Mouse (Mus musculus) embryo, embryonic 11 days (tissue): Measurements from ENCODE around the gene Mpv17l2.
A peak's percentile ranks its signal among the peaks of the same experiment; 100 is the strongest.

Source experiments
- DNase-seq: peaks from one replicate; pipeline ENCODE4 v3.0.0-alpha.2; 2015

Mpv17l2 gene

DNA sequence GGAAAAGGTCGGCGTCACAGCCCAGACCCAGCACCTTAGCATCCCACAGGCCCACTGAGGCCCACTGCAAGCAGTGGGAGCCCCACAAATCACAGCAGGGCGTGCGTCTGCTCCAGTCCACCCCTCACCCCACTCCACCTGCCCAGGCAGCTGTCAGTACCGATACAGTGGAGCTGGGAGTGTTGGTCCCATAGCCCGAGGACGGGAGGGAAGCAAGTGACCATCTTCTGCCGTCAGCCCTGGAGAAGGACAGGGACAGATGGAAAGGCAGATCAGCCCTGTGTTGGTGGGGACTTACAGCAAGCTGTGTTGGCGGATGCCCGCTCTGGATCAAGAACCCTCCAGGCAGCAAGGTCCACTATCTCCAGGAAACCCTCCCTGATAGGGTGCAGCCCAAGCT is 28.3 kb upstream of the Mpv17l2 start:
- DNase-seq = no peak

DNA sequence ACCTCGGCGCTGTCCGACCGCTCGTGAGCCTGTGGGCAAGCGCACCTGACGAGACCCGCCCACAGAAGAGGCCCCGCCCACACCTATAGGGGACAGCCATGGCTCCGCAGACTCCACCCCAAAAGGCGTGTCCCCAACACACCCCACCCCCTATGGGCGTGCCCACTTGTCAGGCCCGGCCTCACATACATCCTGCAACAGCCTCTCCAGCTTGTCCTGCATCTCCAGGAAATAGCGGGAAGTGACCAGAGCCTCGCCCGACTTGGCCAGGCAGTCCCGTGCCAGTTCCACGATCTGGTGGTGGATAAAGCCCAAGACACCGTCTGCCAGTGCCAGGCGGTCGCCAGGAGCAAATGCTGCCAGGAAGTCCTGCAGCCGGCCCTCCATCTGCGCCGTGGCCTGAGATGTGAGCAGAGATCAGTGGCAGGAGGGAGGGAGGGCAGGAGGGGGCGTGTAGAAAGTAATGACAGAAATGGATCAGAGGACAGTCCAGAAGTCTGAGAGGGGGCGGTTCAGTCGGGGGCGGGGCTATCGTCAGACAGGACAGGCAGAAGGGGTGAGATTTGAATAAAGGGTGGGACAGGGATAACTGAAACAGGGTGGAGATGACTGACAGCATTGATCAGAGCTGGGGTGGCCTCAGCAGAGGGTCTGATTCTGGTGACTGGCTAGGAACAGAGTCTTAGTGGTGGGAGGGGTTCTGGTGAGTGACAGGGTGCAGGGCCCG is 27.4 kb upstream of the Mpv17l2 start:
- peak; percentile 79 for DNase-seq

DNA sequence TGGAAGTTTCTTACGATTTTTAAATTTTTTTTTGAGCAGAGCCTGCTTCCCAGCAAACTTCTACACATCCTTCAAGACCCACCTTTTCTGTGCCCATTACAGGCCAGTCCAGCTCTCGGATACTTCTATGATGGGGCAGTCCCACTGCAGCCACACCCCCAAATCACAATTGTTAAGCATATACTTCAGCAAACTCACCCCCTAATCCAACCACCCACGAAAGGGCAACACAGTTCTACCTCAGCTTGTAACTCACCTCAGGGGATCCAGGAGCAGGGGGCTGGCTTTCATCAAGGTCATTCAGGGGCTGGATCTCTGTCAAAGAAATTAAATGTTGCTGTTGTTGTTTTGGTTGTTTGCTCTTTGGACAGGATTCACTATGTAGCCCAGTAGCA is 26.3 kb upstream of the Mpv17l2 start:
- DNase-seq = no peak

DNA sequence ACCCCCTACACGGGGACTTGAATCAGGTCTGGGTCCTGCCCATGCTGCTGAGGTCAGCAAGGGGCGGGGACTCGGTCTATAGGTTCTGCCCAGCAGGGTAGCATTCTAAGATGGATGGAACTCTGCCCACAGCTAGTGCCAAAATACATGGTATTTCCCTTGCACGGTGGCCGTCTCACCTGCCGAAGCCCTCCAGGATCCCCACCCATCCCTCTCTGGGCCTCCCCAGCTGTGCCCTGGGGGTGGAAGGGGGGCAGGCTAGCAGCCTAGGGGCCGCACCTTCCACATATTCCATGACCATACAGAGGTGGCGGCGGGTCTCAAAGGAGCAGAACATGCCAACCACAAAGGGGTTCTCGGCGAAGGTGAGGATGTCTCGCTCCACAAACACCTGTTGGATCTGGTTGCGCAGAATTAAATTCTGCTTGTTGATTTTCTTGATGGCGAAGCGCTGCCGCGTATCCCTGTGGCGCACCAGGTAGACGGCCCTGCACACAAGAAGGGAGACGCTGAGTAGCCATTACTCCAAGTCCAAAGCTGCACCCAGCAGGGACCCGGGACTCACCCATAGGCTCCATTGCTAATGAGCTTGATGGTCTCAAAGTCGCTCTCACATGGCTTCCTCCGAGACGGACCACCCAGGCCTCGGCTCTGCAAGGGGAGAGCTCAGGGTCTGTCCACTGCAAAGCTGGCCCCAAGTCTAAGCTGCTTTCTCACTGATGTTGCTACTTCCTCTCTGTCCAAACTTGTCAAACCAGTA is 25.7 kb upstream of the Mpv17l2 start:
- no peak for DNase-seq

DNA sequence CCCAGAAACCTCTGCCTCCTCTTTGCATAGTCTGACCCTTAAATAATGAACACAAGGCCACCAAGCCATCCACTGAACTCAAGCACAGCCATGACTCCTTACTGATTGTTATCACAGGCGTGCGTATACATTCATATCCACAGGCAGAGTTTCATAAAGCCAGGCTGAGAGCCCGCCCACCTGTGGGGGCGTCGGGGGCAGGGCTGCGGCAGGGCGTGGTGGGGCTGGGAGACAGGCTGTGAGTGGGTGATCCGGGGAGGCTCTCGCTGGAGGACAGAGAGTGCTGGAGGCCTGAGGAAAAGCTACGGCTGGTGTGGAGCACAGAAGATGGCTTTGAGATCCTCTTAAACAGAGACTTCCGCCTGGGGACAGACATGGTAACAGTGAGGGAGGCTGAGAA is 19.3 kb upstream of the Mpv17l2 start:
- no peak for DNase-seq

DNA sequence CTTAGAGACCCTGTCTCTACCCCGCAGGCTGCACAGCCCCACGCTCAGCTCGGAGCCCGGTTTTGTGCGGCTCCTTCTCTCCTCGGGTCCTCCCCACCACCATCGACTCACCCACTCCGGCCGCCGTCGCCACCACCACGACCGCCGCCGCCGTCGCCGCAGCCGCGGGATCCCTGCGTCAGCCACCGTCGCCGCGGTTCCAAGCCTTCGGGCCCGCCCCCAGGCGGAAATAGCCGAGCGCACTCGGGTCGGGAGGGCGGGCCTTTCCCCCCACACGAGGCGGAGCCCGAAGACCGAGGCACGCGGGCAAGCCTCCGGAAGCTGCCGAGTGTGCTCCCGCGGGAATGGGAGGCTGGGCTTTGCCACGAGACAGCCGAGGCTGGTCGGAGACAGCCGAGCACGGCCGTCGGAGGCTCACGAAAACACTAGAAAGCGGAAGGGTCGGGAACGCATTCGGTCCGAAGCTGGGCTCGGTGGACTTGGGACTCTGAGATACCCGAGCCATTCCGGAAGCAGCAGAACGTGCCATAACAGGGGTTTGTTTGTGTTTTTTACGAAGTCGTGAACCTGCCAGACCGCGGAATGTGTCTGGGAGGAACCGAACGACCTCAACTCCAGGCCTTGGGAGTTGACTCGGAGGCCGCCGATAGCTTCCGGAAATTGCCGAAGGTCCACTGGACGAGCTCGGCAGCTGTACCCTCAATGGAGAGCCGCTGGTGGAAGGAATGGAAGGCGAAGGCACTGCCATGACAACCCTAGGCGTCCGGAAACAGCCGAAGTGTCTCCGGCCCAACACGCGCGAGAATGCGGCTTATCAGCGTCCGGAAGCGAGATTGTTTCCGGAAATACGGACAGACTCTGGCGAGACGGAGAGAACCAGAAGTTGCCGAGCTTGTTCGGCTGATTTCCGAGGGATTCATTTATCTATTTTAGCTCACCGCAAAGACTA is 16.0 kb upstream of the Mpv17l2 start, which contains the start of gene Pik3r2:
TSS of gene Pik3r2 (minus strand) at position 218 of the 949 bp plus-strand sequence.
- peak; percentile 100 for DNase-seq

DNA sequence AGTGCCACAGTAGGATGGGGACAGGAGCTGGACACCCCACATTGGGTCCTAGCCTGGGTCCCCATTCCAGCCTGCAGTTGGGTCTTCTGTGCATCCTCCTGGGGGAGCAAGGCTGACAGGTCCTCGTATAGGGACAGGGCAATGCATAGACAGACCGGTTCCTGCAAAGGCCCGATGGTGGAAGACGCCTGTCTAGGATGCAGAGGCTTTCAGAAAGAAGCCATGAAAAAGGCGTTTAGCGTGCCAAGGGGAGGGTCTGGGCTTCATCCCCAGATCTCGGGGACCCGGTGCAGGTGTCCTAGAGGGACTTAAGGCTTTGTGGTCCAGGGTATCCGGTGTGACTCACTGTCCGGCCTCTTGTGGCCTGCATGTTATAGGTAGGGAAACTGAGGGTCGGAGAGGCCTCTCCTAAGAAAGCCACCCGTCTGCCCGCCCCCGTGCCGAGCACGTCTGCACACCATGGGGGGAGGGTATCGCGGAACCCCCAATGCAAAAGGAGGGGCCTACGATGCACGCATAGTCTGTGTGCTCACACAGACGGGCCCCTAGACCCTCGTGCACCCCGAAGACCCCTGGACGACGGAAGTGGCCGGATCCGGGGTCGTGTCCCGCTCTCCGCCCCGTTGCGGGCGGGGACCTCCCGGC is 15.2 kb upstream of the Mpv17l2 start:
- no peak for DNase-seq

DNA sequence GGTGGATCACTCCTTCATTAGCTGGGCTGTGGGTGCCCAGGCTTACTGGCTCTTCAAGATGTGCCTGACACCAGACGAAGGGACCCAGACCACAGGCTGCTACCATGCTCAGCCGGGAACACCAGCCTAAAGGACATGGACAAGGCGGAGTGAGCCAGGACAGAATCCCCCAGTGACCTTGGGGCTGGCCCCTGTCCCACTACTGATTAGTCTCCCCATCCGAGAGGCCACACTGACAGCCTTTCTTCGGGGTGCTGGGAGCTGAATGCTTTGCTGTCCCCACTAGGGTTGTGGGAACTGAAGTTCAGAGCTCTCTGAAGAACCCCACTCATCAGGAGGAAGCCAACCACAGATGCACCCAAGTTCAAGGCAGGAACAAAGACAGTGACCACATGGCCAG is 14.5 kb upstream of the Mpv17l2 start:
- DNase-seq = no peak

DNA sequence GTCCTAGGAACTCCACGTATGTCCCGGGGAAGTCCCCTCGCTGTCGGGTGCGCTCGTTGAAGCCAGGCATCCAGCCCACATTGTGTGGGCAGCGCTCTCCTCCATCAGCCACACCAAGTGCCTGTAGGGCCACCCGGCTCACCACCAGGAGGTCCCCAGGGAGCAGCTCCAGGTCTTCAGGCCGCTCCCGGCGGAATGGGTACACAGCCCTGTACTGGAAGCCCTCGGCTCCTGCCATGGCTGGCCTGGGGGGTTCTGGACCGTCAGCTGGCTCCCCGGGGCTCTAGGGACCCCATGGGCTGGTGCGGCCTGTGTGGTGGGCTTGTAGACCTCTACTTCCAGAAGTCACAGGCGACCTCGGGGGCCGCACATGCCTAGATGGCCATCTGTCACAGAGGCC is 14.0 kb upstream of the Mpv17l2 start:
- no peak for DNase-seq

DNA sequence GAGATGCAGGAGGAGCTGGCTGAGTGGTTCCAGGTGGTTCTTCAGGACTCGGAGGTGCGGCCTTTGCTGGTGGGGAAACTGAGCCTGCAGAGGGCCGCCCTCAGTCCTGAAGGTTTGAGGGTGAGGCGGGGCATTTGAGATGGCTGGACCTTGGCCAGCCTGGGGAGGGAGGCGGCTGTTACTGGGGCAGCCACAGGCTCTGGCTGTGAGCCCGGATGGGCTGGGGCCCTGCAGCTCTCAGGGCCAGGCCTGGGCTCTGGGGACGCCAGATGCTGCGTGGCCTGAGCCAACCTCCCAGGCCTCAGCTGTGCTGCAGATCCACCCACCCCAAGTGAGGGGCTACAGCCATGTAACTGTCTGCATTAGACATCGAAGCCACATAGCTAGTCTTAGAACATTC is 13.1 kb upstream of the Mpv17l2 start:
- DNase-seq = no peak

DNA sequence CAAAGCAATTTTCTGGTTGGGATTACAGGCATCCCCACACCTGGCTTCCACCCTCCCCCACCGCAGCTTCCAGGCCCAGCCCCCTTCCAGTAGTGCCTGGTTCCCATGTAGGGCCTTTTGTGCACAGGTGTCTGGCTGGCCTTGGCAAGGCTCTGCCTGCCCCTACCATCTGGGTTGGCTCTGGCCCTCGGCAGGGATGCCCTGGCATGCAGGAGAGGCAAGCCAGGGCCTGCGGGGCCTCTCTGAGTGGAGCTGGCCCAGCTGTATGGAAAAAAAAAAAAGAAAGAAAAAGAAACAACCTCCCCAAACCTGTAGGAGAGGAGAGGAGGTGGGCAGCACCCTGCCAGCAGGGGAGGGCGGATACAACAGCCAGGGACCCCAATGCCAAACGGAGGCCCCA is 12.7 kb upstream of the Mpv17l2 start:
- no peak for DNase-seq

DNA sequence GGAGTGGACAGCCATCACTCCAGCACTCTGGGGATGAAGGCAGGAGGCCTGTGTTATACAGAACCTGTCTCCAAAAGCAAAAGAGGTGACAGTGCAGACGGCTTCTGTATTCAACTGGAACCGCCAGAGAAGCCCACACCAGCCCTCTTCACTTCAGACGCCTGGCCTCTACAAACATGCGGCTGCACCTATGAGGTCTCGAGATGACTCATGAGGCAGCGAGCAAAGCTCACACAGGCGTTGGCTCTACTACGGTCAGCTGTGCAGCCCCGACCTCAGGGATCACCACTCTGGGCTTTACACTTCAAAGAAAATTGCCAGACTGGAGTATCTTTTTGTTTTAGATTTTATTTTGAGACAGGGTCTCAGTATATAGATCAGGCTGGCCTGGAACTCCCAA is 12.1 kb upstream of the Mpv17l2 start:
- DNase-seq = no peak

DNA sequence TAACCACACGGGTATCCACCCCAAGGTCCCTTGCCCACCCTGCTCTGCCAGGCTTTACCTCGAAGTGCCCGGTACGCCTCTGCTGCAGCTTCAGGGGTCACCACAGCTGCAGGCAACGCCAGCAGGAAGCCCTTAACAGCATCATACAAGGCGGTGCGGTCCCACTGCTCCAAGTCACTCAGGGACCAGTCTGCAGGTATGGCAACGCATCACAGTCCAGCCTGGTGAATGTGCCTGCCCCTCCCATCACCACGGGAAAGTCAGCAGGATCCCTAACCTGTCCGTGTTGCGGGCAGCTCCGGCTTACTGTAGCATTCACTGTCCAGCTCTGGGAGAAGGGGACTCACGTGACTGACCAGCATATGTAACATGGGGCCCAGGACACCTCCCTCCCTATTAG is 11.3 kb upstream of the Mpv17l2 start:
- no peak for DNase-seq

DNA sequence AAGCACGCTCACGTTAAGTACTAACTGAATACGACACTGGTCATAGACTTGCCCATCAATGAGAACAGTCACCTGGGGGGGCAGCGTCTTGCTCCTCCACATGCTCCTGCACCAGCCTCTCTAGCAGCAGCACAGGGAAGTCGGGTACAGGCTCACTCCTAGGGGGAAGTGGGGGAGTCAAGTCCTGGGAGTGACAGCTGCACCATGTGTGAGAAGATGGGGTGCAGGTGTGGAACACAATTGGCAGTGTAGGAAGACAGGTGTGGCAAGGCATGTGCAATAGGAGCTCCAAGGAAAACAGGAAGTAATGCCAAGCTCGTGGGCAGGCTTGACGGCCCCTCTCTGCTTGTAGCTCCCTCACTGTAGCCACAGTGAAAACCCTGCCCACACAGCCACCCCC is 10.5 kb upstream of the Mpv17l2 start:
- no peak for DNase-seq

DNA sequence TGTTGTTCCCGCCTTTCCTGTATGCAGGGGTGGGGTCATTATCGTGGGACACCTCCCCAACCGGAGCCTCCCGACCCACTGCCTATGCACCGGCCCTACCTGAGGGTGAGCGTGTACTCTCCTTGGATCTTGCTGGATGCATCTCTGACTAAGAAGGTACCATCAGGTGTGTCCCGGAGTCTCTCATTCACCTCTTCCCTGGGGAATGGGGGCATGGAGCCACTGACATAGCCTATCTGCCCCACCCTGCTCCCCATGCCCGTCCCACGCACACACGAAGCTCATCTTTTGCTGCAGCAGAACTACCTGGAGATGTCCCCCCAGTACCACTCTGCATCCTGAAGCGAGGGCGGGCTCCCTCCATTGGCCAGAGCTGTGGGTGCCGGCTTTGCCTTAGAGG is 10.0 kb upstream of the Mpv17l2 start:
- no peak for DNase-seq

DNA sequence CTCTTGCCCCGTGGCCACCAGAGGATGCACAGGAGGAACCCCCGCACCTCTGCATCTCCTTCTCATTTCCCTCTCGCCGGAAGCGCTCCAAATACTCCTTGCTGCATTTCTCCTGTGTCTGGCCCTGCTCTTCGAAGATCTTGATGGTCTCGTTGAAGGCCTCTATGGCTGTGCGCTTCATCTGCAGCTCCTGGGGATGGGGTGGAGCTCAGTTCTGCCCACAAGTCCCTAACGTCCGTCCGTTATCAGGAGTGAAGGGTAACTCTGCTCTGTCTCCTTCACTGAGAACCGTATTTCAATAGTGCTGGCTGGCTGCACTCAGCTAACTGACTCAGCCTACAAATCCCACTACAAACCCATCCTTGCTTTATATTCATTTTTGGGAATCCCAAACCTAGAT is 9.1 kb upstream of the Mpv17l2 start:
- no peak for DNase-seq

DNA sequence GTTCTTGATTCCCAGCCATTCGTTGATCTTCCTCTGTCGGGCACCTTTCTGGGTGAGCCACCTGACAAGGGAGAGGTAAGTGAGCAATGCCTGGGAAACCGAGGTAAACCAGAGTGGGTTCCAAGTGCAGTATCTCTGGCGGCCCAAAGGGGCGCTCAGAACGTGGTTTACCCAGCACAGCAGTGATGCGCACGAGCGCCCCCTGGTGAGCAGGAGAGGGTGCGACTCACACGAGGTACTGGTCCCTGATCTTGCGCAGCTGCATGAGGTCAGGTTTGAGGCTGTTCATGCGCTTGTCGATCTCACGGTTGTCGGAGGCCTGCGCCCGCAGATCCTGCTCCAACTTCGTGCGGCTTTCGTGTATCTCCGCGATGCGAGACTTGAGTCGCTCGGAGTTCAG is 8.6 kb upstream of the Mpv17l2 start:
- DNase-seq = peak; percentile 95

DNA sequence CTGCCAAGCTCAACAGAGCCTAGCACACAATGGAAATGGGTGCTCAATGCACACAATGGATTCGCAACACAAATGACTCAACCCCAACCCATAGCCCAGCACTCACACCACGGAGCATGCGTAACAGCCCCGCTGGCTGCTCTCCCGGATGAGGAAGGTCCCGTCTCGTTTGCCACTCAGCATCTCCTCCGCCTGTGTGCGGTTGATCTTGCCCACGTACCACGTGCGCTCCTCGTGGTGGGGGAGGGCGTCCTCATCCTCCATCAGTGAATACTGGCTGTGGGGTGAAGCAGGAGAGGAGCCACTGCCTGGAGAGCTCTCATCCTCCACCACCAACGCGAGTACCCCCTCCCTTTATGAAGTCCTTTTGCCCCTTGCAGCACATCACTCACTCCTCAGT is 8.2 kb upstream of the Mpv17l2 start:
- DNase-seq = no peak

DNA sequence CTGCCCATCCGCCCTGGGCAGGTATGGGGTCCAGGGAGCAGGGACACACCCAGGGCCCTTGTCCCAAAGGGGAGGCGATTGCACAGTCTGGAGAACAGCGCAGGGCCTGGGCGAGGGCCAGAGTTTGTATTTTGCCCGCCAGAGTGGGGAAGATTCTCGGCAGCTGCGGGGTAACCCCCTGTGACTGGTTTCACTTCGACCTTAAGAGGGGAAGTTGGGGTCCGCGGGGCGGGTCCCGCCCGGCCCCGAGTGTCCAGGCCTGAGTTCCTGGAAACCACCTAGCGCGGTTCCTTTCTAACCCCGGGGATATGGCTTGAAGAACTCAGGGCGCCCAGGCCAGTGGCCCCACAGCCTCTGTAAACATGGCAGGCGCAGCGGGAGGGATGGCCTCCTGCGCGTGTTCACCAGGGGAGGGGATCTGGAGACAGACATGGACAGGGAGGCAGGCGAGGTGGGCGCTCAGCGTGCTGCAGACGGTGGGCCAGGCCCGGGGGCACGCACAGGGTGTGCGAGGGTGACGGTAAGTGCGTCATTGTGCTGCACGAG is 7.6 kb upstream of the Mpv17l2 start:
- DNase-seq = no peak

DNA sequence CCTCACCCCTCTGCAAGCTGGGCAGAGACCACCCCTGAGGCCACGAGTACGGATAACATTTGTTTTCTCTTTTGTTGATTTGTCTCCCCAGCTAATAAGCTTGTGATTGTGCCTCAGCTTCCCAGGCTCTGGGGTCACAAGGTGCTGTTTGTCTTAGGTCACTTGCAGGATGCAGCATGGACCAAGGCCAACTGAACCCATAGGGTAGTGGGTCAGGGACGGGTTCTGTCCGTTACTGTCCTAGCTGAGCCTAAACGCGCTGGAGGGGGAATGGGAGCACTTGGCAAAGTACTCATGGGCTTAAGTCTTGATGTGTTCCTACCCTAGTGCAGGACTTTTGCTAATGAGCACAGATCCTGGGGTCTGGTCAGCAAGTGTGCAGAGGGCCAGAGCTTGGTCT is 6.8 kb upstream of the Mpv17l2 start:
- no peak for DNase-seq

DNA sequence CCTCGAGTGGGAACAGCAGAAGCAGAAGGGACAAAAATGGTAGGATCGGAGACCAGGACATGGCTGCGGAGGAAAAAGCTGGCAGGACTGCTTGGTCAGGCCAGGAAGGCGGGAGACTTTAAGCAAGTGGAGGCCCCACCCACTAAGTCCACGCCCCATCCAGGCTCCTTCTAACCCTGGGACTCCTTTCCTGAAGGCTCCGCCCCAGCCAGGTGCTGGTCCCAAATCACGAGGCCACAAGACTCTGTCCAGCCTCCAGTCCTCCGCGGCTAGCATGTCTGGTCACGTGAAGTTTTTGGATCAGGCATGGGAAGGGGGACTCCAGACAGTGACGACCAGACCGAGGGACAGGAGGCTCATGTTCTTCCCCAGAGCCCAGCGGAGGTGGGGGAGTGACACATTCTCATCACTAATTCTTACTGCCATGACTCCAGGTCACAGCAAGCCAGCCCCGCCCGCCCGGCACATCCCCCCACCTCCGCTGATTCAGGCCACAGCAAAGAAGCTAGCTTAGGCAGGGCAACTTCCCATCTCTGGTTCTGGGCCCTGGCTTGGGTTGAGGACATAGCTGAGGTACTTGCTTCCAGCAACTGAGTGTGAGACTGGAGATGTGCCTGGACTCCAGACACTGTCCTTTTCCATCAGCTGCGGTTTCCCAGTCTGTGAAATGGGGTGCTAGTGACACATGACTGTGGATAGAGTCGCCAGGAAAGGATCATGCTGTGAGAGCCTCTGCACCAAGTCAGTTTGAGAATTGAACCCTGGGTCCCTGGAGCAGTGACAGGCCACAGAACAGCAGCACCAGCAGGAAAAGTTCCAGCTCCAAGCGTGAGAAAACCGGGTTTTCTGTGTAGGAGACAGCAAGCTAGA is 6.1 kb upstream of the Mpv17l2 start:
- DNase-seq = peak; percentile 84
